Mouse (Mus musculus) adrenal gland, adult (tissue): ENCODE data around the gene Gm13030.
"Not testable (repeated sequence)": the region's sequence is repeated elsewhere in the genome, so short reads cannot be mapped to it uniquely, and the experiment has no call there.

Experiments used
- DNase-seq, 2 experiments: peaks; one replicate each; pipeline ENCODE4 v3.0.0; 2022 to 2023; ENCODE audit warnings: low spot score in 1 of 2; ENCODE audit not compliant: inconsistent age in 2 of 2

Gene Gm13030

DNA sequence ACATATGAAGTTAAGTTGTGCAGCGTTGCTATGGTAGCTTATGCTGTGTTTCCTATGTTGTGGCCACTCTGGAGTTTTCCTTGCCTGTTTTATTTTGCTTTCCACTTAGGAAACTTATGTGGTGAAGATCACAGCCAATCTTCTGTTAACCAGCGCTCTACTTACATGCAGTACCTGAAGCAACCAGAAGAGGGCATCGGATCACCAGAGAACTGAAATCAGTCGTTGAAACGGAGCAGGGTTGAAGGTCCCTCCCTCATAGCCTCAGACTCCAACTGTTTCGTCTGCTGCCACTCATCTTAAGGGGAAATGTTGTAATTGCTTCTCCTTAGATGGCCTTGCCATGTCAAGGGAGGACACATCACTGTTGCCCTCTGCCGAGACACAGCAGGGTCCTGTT, 7.4 kb downstream of the Gm13030 start:
- peak; percentile 75 to 95 for DNase-seq

DNA sequence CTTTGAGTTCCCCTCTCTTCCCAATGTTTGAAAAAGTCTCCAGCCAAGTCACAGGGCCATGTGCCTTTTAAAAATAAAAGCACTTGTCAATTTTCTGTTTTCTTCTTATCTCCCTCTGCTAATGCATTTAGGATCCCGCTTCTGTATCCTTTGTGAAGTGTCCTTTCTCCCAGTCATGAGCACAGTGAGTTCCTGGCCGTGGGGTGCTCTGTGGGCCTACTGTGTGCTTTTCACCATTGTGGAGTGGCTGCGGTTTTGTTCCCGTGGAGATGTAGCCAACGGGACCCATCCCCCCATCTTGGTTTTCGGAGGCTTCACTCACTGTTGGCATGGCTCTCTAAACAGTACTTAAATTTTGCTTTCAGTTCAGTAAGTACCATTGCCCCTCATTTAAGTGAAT, 7.8 kb downstream of the Gm13030 start:
- DNase-seq, result peak in 1 of 2 experiments; percentile 9

DNA sequence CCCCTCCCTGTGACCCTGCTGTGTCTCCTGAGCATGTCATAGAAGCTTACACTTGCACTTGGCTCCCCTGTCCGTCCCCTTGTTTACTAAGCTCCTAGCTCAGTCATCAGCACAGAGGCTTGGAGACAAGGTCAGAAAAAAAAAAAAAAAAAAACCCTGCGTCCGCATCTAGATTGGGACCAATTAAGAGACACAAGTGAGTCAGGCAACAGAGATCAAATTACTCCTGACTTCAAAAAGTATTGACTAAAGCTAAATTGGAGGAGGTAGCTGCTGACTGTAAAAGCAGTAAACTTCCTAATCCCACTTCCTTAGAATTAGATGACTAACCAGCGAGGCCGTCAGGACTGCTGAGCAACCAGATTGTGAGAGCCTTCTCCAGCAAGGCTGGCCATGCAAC, 8.7 kb downstream of the Gm13030 start:
- DNase-seq, result peak in 1 of 2 experiments; percentile 13

DNA sequence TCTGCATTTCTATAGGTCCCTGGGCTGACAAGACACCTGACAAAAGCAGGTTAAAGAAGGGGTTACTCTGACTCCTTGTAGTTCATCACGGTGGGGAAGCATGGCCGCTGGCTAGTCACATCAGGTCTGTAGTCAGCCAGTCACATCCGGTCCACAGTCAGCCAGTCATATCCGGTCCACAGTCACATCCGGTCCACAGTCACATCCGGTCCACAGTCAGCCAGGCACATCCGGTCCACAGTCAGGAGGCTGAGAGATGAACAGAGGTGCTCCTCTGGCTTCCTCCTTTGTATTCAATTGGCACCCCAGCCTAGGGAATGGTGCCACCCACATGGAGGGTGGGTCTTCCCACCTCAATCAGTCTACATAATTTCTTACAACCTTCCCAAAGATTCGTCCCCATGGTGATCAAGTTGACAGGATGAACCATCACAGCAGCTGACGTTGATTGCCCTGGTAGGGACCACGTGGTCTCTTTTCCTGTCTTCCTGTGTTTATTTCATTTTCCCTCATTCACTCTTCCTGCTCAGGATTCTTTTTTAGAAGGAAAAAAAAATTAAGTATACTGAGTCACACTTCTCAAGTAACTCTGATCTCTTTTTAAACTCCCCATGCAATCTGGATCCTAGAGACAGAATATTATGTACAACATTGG, 10.3 kb downstream of the Gm13030 start, which contains the start of gene Pla2g5:
TSS of gene Pla2g5 (minus strand) at position 139 of the 655 bp plus-strand sequence.
- DNase-seq, result peak in 1 of 2 experiments; percentile 13

DNA sequence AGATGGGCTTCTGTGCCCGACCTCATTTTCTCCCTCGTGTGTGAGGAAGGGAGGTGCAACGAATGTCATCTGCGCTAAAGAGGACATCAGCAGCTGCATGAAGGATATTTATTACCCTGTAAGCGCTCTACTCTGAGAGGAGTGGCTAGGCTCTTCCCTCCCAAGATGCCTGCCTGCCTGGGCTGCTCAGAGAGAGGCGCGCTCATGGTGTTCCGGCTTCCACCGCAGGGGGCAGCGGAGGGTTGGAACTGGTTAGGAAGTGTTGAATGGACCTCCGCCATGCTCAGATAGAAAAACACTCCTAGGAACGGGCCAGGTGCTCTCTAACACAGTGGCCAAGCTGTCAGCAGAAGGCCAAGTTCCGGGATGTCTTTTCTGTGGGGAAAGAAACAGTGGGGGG, 14.0 kb downstream of the Gm13030 start:
- DNase-seq, result peak; percentile 65 to 84

DNA sequence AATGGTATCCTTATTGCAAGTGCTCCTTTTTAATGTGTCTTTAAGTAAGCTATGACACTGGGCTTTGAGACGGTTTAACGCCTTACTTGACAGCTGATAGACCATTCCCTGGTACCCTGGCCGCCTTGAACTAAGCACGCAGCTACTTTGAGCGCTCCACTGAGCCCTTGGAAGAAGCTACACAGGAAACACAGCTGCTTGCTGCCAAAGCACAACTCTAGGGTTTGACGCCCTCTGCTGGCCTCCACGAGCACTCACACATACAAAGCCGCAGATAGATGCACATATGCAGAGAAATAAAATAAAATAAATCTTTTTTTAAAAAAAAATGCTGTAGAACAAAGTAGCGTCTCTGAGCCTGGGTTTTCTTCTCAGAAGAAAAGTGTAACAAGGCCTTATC, 14.5 kb downstream of the Gm13030 start:
- DNase-seq, result no peak

DNA sequence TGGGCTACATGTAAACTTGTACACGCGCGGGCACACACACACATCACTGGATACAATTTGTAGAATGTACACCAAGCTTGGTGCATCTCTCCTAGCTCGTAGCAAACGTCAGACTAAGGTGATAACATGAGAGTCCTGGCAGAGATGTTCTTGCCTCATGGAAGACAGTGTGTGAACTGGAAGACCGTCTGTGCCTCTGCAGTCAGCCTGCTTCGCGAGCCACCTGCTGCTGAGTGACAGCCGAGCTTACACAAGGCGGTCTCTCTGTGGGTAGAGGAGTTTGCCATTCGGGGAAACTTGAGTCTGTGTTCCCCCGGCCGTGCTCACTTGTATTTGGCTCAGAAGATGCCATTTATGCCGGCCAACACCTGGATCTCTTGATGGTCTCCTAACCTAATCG, 15.3 kb downstream of the Gm13030 start:
- DNase-seq, result no peak

DNA sequence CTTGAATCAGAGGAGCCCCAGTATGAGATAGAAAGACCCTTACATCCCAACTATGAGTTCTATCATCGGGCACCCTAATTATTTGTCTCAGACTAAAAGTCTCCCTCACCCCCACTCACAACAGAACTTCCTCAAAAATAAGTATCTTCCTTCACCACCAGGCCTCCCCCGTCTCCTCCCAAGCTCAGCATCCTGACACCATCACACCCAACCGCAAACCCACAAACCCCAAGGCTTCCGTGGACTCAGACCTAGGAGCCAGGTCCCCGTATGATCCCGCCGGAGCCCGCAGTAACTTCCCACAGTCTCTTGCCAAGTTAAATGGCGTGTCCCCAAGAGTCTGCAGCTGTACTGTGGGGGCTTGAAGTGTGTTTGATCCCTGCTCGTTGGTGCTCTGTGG, 16.2 kb downstream of the Gm13030 start:
- no peak for DNase-seq

DNA sequence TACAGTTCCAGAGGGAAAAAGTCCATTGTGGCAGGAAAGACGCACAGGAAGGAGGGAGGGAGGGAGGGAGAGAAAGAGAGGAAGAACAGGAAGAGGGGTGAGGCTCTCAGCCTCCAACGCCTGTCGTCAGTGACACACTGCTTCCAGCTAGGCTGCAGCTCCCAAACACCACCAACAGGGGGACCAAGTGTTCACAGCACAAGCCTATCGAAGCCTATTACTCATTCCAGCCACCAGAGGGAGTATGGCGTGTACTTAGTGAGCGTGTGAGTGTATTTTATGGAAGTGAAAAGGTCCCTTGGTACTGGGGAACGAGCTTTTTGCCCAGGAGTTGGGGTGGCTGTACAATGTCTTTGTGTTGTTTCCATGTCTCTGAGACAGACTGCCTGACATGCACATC, 17.3 kb downstream of the Gm13030 start:
- DNase-seq, result peak; percentile 60 to 84

DNA sequence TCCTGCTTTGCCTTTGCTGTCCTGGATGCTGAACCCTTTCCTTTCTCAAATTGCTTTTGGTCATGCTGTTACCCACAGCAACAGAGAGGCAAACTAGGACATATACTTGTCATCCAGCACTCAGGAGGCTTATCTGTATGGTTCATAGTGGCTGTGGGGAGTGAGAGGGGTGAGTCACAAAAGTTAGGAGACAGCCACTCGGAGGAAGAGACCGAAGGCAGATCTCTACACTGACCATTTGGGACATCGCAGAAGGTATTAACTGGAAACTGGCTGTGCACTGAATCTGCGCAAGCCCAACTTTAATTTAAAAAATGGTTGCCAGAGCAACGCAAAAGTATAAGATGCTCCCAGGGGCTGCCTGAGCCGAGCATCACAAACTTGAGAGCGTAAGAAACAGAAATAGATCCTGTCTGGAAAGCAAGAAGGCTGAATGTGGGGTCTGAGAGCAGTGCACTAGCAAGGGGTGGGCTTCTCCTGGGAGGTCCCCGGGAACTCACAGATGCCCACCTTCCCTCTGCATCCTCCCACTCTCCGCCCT, 18.6 kb downstream of the Gm13030 start:
- no peak for DNase-seq

DNA sequence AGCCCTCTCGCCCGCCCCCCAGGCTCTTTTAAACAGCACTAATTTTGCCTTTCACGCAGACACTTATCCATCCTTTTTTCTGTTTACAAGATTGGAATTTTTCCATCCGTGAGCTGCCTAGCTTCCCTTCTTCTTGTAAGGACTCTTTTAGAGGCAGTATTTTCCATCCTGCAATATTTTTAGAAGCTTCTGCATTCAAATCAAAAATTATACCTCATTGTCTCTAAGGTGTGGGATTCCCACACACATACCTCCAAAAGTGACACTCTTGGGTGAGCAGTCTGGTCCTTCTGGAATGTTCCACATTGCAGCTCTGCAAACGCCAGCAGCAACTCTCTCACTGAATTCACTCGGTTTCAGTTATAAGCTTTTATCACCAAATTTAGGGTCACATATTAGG, 20.8 kb downstream of the Gm13030 start:
- DNase-seq, result no peak

DNA sequence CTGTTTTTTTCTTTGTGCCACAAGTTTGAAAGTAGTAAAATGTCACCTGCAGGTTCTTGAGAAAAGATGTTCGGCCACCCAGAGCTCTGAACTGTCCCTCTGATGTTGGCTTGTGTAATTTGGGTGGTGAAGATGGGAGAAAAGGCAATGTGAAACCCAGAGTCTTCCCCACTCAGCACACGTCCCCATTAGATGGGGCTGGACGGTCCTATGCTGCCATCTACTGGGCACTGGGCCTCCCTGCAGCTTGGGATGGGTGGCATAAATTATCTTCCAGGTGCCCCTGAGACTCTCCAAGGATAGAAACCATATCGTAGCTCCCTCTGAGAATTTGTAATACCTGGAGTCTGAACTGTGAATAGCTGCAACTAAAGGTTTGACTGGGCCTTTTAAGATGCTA, 22.3 kb downstream of the Gm13030 start:
- peak; percentile 71 to 89 for DNase-seq

DNA sequence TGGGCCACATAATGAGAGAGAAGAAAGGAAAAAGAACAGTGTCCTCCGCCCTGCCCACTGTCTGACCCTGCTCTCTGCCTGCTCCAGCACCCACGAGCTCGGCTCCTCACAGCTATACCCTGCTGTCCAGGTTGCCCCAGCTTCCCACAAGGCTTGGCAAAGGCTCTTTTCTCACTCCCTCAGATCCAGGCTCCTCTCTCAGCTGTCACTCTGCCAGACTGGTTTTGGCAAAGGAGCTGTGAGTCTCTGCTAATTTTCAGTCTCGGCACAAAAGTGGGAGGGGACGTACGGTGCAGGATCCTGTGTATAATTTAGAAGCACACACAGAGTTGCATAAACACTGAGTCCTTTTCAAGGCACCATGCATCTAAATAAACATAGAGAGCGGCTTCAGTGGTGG, 32.4 kb downstream of the Gm13030 start:
- no peak for DNase-seq

DNA sequence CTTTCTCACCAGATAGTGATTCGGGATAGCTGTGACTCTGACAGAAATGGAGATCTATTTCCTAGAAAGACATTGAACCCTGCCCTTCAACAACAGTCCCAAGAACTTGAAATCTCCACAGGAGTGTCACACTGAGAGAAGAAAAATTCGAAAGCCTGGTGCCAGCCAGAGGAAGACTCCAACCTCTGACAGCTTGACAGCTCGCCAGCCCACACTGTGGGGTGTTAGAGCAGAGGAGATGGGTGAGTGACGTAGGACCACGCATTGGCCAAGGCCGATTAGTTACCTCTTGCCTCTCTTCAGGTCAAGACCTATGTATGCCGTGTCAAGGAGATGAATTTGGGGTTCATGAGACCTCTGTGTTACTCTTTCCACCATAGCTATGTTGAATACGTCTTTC, 33.0 kb downstream of the Gm13030 start:
- DNase-seq, result no peak

DNA sequence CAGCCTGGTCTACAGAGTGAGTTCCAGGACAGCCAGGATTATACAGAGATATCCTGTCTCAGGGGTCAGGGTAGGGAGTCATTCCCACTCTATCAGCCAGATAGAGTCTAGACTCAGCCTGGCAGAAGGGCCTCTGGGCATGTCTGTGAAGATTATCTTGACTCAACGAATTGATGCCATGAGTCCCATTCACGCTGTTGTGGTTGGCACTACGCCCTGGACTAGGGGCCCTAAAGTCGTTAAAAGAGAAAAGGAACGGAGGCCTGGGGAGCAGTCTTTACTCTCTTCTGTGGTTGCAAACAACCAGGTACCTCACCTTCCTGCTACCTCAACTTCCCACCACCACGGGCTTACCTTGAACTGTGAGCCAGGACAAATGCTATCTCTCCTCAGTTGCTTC, 34.0 kb downstream of the Gm13030 start:
- DNase-seq, result no peak

DNA sequence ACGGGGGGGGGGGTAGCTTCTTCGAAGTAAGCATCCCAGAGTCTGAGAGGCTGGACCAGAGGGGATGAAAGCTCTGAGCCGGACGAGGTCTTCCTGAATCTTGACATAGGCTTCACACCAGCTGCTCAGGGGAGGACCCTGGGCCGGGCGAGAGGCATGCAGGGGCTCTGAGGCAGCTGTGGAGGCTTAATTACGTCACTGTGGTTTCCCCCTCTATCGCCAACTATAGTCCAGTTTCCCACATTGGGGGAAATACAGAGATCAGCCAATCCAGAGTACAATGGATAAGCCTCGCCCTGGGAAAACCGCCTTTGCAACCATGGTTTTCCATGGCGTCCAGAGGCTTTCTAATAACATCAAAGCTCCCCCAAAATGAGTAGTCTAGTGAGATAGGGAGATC, 46.6 kb downstream of the Gm13030 start:
- DNase-seq, result no peak

DNA sequence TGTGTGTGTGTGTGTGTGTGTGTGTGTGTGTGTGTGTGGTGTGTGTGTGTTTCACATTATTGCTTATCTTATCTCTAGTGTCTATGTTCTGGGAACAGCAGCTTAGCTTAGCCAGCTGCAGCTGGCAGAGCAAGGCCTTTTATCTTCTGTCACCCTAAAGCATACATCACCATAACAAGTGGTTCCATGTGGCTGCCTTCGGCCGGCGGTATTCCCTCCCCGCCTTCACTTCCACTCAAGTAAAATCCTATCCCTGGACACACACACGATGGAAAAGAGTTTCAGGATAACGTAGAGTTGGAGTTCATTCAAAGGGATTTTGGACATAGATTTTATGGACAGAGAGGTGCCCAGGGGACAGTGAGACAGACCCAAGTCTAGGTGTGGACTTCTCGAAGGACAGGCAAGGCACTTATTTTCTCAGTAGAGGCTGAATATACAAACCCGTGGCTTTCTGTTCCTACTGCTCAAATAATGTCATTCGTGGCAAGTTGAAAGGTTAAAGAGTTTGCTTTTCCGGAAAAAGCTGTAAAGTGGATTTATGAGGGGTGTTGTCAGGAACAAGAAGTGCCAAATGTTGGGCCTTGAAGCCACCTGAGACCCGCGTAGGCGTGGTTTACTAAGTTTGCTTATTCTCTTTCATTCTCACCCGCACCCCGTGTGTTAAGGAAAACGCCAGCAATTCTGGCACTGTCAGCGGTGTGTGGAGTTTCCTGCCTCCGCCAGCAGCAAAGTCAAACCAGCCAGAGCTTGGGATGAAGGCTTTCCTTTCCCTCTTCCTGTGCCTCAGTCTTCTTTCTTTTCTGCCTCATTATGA, 47.8 kb downstream of the Gm13030 start:
- DNase-seq, result peak in 1 of 2 experiments; percentile 55

DNA sequence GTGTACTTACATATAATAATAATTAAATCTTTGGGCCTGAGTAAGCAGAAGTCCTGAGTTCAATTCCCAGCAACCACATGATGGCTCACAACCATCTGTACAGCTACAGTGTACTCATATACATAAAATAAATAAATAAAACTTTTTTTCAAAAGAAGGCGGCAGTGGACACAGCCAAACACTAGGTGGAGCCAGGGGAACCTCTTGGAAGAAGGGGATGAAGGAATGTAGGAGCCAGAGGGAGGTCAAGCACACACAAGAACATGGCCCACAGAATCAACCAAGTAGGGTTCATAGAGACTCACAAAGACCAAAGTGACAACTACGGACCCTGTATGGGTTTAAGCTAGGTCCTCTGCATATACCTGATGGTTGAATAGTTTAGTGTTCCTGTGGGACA, 49.1 kb downstream of the Gm13030 start:
- DNase-seq, result no peak

DNA sequence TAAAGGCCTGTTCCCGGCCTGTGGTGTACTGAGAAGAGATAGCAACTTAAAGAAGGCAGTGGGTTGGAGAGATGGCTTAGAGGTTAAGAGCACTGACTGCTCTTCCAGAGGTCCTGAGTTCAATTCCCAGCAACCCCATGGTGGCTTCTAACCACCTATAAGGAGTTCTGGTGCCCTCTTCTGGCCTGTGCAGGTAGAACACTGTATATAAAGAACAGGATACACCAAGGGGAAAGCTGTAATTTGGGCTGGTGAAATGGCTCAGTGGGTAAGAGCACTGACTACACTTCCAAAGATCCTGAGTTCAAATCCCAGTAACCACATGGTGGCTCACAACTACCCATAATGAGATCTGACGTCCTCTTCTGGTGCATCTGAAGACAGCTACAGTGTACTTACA, 49.6 kb downstream of the Gm13030 start:
- not testable (repeated sequence) for DNase-seq

DNA sequence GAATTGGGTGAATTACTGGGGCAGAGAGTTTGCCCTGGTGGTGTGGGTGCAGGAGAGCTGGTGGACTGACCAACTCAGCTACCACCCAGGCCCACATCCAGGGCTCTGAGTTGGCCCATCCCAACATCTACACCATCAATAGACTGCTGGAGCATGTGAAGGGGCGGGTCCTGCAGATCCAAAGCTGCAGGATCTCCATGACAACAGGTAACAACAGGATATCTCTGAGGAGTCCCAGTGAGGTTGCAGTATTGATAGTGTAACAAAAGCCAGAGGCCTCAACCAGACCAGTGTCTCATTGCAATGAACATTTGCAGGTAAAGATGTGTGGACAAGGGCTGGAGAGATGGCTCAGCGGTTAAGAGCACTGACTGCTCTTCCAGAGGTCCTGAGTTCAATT, 52.7 kb downstream of the Gm13030 start:
- DNase-seq, result no peak
